Mouse (Mus musculus): ENCODE results near the gene Rab3ip. TPM values are rescaled to one million over a fixed set of nuclear protein-coding genes. Genes with fewer than 3 reads are reported as not detected.

Rab3ip gene
- polyA plus RNA-seq, 1 experiment, result 34.3 TPM

GRCm38 (mm10) chr10:116932418-116932817 is 18.2 kb downstream of the Rab3ip start:
- WGBS, result 91% methylated on average over 13 of the region's 13 CpGs
- no peak for TF ChIP-seq POLR2A (IDR thresholded peaks at IDR 0.05; ENCODE audit: low read depth, low read length)
- no peak for TF ChIP-seq CTCF (IDR thresholded peaks at IDR 0.05; ENCODE audit: extremely low read depth, insufficient read depth, insufficient read length, insufficient replicate concordance)
- H3K27me3 ChIP-seq (ENCODE audit: control insufficient read depth, insufficient read depth, low read length), result no peaks in the 10 kb centered on the region
- peaks cover 4% of the 10 kb centered on the region for H3K36me3 ChIP-seq (ENCODE audit: control insufficient read depth, insufficient read depth, low read length)
- H3K27ac ChIP-seq (ENCODE audit: insufficient read depth, low read length), result peak overlapping the region; percentile 94
- DNase-seq (ENCODE audit: low read depth in 1 of 2, low spot score in 2 of 2), result no peak
- peaks cover 25% of the 10 kb centered on the region for H3K4me1 ChIP-seq (ENCODE audit: control insufficient read depth, insufficient read depth, insufficient read length)
- no peak overlapping the region for H3K4me3 ChIP-seq (ENCODE audit: extremely low read depth, insufficient read depth, insufficient read length)

- Histone ChIP-seq H3K4me1 (ENCODE audit: control insufficient read depth, insufficient read depth, insufficient read length) (peaks cover 25% of the 10 kb centered on the region), H3K27ac (ENCODE audit: insufficient read depth, low read length) (peak overlapping the region; percentile 94), H3K36me3 (ENCODE audit: control insufficient read depth, insufficient read depth, low read length) (no peaks in the 10 kb centered on the region; the same call in 1 of the 2 replicates), H3K27me3 (ENCODE audit: control insufficient read depth, insufficient read depth, low read length) (no peaks in the 10 kb centered on the region), H3K4me3 (ENCODE audit: extremely low read depth, insufficient read depth, insufficient read length) (peak overlapping the region; percentile 29)
- TF ChIP-seq POLR2A (IDR thresholded peaks at IDR 0.05; ENCODE audit: low read depth, low read length) (no peak), CTCF (IDR thresholded peaks at IDR 0.05; ENCODE audit: extremely low read depth, insufficient read depth, insufficient read length, insufficient replicate concordance) (no peak)
- 51% methylated on average over 15 of the region's 15 CpGs for WGBS
- no peak for DNase-seq (ENCODE audit: low read depth in 1 of 2, low spot score in 2 of 2)
These were observed 18.9 kb downstream of the Rab3ip start for GRCm38 (mm10) chr10:116931497-116932179.

- H3K27ac ChIP-seq (ENCODE audit: insufficient read depth, low read length), result peak overlapping the region; percentile 94
- H3K4me3 ChIP-seq (ENCODE audit: extremely low read depth, insufficient read depth, insufficient read length), result peak overlapping the region; percentile 29; the same call in 1 of the 2 replicates
- no peak for TF ChIP-seq POLR2A (IDR thresholded peaks at IDR 0.05; ENCODE audit: low read depth, low read length)
- TF ChIP-seq CTCF (IDR thresholded peaks at IDR 0.05; ENCODE audit: extremely low read depth, insufficient read depth, insufficient read length, insufficient replicate concordance), result no peak
- 29% methylated on average over 6 of the region's 7 CpGs for WGBS
- H3K4me1 ChIP-seq (ENCODE audit: control insufficient read depth, insufficient read depth, insufficient read length), result peaks cover 25% of the 10 kb centered on the region
- DNase-seq (ENCODE audit: low read depth in 1 of 2, low spot score in 2 of 2), result peak in 1 of 2 experiments; percentile 26
- H3K36me3 ChIP-seq (ENCODE audit: control insufficient read depth, insufficient read depth, low read length), result peaks cover 2% of the 10 kb centered on the region
- no peaks in the 10 kb centered on the region for H3K27me3 ChIP-seq (ENCODE audit: control insufficient read depth, insufficient read depth, low read length)
These were observed 19.6 kb downstream of the Rab3ip start for GRCm38 (mm10) chr10:116930936-116931335.

GRCm38 (mm10) chr10:116930506-116930905 is 20.1 kb downstream of the Rab3ip start:
- Histone ChIP-seq H3K27ac (ENCODE audit: insufficient read depth, low read length) (peak overlapping the region; percentile 67), H3K36me3 (ENCODE audit: control insufficient read depth, insufficient read depth, low read length) (peaks cover 2% of the 10 kb centered on the region), H3K4me1 (ENCODE audit: control insufficient read depth, insufficient read depth, insufficient read length) (peaks cover 22% of the 10 kb centered on the region), H3K27me3 (ENCODE audit: control insufficient read depth, insufficient read depth, low read length) (no peaks in the 10 kb centered on the region), H3K4me3 (ENCODE audit: extremely low read depth, insufficient read depth, insufficient read length) (no peak overlapping the region)
- TF ChIP-seq POLR2A (IDR thresholded peaks at IDR 0.05; ENCODE audit: low read depth, low read length) (peak; percentile 19; the same call in 1 of the 2 replicates), CTCF (IDR thresholded peaks at IDR 0.05; ENCODE audit: extremely low read depth, insufficient read depth, insufficient read length, insufficient replicate concordance) (no peak)
- WGBS, result 9% methylated on average over 7 of the region's 7 CpGs
- peak; percentile 57 to 66 for DNase-seq (ENCODE audit: low read depth in 1 of 2, low spot score in 2 of 2)

- H3K36me3 ChIP-seq (ENCODE audit: control insufficient read depth, insufficient read depth, low read length), result peaks cover 2% of the 10 kb centered on the region
- H3K27me3 ChIP-seq (ENCODE audit: control insufficient read depth, insufficient read depth, low read length), result no peaks in the 10 kb centered on the region
- no peak overlapping the region for H3K4me3 ChIP-seq (ENCODE audit: extremely low read depth, insufficient read depth, insufficient read length)
- H3K4me1 ChIP-seq (ENCODE audit: control insufficient read depth, insufficient read depth, insufficient read length), result peaks cover 17% of the 10 kb centered on the region; the same call in 1 of the 2 replicates
- no peak for DNase-seq (ENCODE audit: low read depth in 1 of 2, low spot score in 2 of 2)
- TF ChIP-seq POLR2A (IDR thresholded peaks at IDR 0.05; ENCODE audit: low read depth, low read length) (no peak), CTCF (IDR thresholded peaks at IDR 0.05; ENCODE audit: extremely low read depth, insufficient read depth, insufficient read length, insufficient replicate concordance) (no peak)
- 95% methylated on average over 3 of the region's 3 CpGs for WGBS
- no peak overlapping the region for H3K27ac ChIP-seq (ENCODE audit: insufficient read depth, low read length)
These were observed 21.7 kb downstream of the Rab3ip start for GRCm38 (mm10) chr10:116928826-116929225.

GRCm38 (mm10) chr10:116926428-116927113 is 24.0 kb downstream of the Rab3ip start:
- Histone ChIP-seq H3K36me3 (ENCODE audit: control insufficient read depth, insufficient read depth, low read length) (peaks cover 2% of the 10 kb centered on the region), H3K27me3 (ENCODE audit: control insufficient read depth, insufficient read depth, low read length) (no peaks in the 10 kb centered on the region), H3K27ac (ENCODE audit: insufficient read depth, low read length) (no peak overlapping the region), H3K4me3 (ENCODE audit: extremely low read depth, insufficient read depth, insufficient read length) (no peak overlapping the region), H3K4me1 (ENCODE audit: control insufficient read depth, insufficient read depth, insufficient read length) (peaks cover 6% of the 10 kb centered on the region; the same call in 1 of the 2 replicates)
- TF ChIP-seq POLR2A (IDR thresholded peaks at IDR 0.05; ENCODE audit: low read depth, low read length) (no peak), CTCF (IDR thresholded peaks at IDR 0.05; ENCODE audit: extremely low read depth, insufficient read depth, insufficient read length, insufficient replicate concordance) (no peak)
- no peak for DNase-seq (ENCODE audit: low read depth in 1 of 2, low spot score in 2 of 2)
- 83% methylated on average over 11 of the region's 11 CpGs for WGBS

All from spleen, adult 2 months (tissue).